Mouse (Mus musculus): Measurements from ENCODE around the gene Arhgap42. TPM values are rescaled to one million over a fixed set of nuclear protein-coding genes. Genes with fewer than 3 reads are reported as not detected.

The Arhgap42 gene
- polyA plus RNA-seq (2014; fragmentation: Illumina TruSeq; extraction: RNeasy Lipid Tissue Mini Kit (QIAGEN cat#74804); ENCODE audit: low read depth, low replicate concordance) = 8.3 TPM

DNA sequence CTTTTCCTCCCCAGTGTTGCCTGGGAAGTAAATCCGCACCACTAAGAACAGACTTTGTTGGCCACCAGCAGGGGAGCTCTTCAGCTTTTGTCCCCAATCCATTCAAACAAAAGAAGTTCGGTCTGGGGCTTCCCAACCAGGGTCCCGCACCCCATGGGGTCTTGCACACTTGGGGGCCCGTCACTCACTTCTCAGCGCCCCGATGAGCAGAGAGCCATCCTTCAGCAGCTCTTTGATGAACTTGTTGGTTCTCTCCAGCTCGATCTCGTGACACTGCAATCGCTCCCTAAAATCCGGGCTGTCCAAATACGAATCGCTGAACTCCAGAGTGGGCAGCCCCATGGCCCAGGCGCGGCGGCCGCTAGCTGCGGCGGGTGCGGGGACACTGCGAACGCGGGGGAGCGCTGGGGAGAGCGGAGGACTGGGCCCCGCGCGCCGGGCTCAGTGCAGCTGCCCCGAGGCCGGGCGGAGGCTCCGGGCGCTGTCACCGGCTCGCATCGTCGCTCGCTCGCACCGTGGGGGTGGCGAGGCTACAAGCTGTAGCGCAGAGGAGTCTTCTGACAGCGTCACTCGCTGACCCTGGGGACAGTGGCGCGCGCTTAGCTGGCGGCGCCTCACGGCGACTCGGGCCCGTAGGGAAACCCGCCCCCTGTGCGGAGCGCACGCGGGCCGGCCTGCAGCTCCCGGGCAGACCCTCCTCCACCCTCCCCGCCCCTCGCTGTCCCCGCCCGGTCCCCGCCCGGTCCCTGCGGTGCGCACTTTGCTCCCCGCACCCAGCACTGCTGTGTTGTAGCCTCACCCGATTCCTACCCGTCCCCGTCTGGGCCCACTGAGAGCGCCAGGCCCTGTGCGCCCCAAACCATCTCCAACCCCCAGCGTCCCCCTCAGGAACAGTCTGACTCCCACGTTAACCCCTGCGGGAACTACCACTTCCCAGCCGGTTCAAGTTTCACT is at the start of gene Arhgap42:
Gene Arhgap42, minus strand, starts transcription at position 664 of the 954 bp plus-strand sequence.

DNA sequence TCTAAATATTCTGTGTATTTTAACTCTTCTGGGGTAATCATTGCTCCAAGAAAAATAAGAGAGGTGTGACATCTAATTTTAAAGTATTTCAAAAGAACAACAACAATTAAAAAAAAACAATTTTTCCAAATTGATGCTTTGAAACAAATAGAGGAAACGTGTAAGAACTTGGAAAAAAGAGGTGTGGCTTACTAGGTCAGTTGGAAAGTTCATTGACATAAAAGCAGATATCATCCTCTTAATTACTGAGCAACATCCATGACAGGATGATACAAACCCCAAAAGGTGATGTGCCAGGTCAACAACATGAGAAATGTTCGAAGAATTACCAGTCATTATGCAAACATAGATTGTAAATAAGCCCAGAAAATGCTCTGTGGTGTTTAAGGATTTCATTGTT is 267.4 kb downstream of the Arhgap42 start, which contains the start of gene Gm16485:
Gene Gm16485, plus strand, starts transcription at position 301 of the 400 bp plus-strand sequence.

